Mouse (Mus musculus) megakaryocyte, embryonic 14.5 days (primary cell): ENCODE measurements around the gene Apom.

Experiments
- FLI1 ChIP-seq: IDR thresholded peaks from 2 replicates; pipeline ENCODE4 v1.6.1; 2012; ENCODE audit warnings: low read length, inconsistent platforms, mixed read lengths
- GATA1 ChIP-seq: IDR thresholded peaks from 3 replicates; pipeline ENCODE4 v1.6.1; 2012; ENCODE audit warnings: mixed read lengths, low read length, inconsistent platforms, borderline replicate concordance

DNA sequence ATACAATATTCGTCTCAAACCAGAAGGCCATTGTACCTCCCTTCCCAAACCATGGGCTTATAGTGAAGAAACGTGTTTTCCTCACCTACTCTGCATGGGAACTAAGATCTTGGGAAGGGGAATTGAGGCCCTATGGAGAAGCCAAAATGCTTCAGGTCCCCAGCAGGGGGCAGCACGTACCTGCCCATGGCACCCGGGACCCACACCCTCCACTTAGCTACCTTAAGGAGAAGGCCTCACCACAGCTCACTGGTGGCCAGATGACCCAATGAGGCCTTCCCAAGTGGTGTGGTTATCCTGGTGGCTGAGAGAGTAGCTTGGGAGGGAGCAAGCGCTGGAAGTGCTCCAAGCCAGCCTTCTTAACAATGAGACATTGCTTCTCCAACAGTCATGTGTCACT is 46.7 kb upstream of the Apom start:
- no peak for TF ChIP-seq GATA1
- no peak for TF ChIP-seq FLI1
